Mouse (Mus musculus) limb, embryonic 11.5 days (tissue): ENCODE measurements around the gene Snx1. TPM values are rescaled to one million over a fixed set of nuclear protein-coding genes. Genes with fewer than 3 reads are reported as not detected.
A peak's percentile ranks its signal among the peaks of the same experiment; 100 is the strongest.

Experiments
- ATAC-seq: fragments of 200-750 bp; cut with Nextera tagmentation; 2 replicates; pipeline ENCODE4 v1.8.0; 2017; ENCODE audit warnings: low read depth; ENCODE audit not compliant: insufficient number of reproducible peaks, low FRiP score, low TSS enrichment
- DNase-seq: peaks from one replicate; pipeline ENCODE4 v3.0.0-alpha.2; 2015; ENCODE audit warnings: low spot score
- H3K27ac ChIP-seq: fragments of 300-500 bp; sonication (generic); replicated peaks from 2 replicates; pipeline ENCODE4 v1.5.1; 2014; ENCODE audit warnings: low read depth, mild to moderate bottlenecking, low read length
- H3K27me3 ChIP-seq: fragments of 300-500 bp; sonication (generic); 2 replicates; pipeline ENCODE4 v1.6.1; 2014; ENCODE audit warnings: mild to moderate bottlenecking, low read length, mixed read lengths; ENCODE audit not compliant: control insufficient read depth, insufficient read depth
- H3K36me3 ChIP-seq: fragments of 300-500 bp; sonication (generic); 2 replicates; pipeline ENCODE4 v1.6.1; 2014; ENCODE audit warnings: mild to moderate bottlenecking, low read length, moderate library complexity, mixed read lengths; ENCODE audit not compliant: control insufficient read depth, insufficient read depth
- H3K4me1 ChIP-seq: fragments of 300-500 bp; sonication (generic); 2 replicates; pipeline ENCODE4 v1.6.1; 2014; ENCODE audit warnings: low read length, mixed read lengths; ENCODE audit not compliant: control insufficient read depth, insufficient read depth
- H3K4me2 ChIP-seq: fragments of 300-500 bp; sonication (generic); 2 replicates; pipeline ENCODE4 v1.6.1; 2014; ENCODE audit warnings: low read depth, mild to moderate bottlenecking, moderate library complexity; ENCODE audit not compliant: severe bottlenecking
- H3K4me3 ChIP-seq: fragments of 300-500 bp; sonication (generic); 2 replicates; pipeline ENCODE4 v1.5.1; 2014; ENCODE audit warnings: low read depth, low read length
- H3K9ac ChIP-seq: fragments of 300-500 bp; sonication (generic); 2 replicates; pipeline ENCODE4 v1.6.1; 2014; ENCODE audit warnings: mild to moderate bottlenecking, low read length
- H3K9me3 ChIP-seq: fragments of 300-500 bp; sonication (generic); 2 replicates; pipeline ENCODE4 v1.6.1; 2016; ENCODE audit warnings: low read length; ENCODE audit not compliant: control insufficient read depth
- WGBS: fragments of 180-500 bp; shearing (Covaris S2); extraction: QIAGEN DNeasy Blood & Tissue Kit; methylation state at CpG from one replicate; pipeline ENCODE4 v1.1.7; 2014; 5-methylcytosine and 5-hydroxymethylcytosine counted together
- polyA plus RNA-seq: library from polyadenylated mRNA; unstranded; fragments of >200 nt; fragmentation: Nextera tagmentation; extraction: Ambion mirVana; gene quantifications from 2 replicates; pipeline ENCODE4 v1.2.1, GENCODE M21; 2014

The Snx1 gene
- polyA plus RNA-seq, 1 experiment from 2014 or later: 123 TPM

DNA sequence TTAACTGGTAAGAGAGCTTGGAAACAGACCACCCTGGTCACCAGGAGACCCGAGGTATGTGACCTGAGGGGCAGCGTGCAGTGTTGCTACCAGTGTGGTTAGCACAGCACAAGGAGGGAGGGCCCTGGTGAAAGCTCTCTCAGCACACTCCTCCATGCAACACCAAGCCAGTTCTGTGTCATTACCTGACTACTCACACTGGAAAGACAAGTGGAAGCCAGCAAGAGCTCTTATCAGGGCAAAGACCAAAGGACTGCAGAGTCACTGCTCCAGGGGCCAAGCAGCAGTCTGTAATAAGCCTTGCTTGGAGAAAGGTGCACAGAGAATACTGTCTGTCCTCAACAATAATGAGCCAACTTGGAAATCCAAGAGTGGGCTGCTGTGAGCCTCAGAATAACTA is 33.7 kb downstream of the Snx1 start:
- no peak overlapping the region for H3K4me2 ChIP-seq
- H3K4me1 ChIP-seq: peaks cover 2% of the 10 kb centered on the region
- peaks cover 23% of the 10 kb centered on the region for H3K36me3 ChIP-seq
- 84% methylated on average over 2 of the region's 2 CpGs for WGBS
- no peaks in the 10 kb centered on the region for H3K9me3 ChIP-seq
- no peak overlapping the region for H3K27ac ChIP-seq
- no peaks in the 10 kb centered on the region for H3K27me3 ChIP-seq
- ATAC-seq (no peak), DNase-seq (no peak)
- no peak overlapping the region for H3K4me3 ChIP-seq
- no peak overlapping the region for H3K9ac ChIP-seq

DNA sequence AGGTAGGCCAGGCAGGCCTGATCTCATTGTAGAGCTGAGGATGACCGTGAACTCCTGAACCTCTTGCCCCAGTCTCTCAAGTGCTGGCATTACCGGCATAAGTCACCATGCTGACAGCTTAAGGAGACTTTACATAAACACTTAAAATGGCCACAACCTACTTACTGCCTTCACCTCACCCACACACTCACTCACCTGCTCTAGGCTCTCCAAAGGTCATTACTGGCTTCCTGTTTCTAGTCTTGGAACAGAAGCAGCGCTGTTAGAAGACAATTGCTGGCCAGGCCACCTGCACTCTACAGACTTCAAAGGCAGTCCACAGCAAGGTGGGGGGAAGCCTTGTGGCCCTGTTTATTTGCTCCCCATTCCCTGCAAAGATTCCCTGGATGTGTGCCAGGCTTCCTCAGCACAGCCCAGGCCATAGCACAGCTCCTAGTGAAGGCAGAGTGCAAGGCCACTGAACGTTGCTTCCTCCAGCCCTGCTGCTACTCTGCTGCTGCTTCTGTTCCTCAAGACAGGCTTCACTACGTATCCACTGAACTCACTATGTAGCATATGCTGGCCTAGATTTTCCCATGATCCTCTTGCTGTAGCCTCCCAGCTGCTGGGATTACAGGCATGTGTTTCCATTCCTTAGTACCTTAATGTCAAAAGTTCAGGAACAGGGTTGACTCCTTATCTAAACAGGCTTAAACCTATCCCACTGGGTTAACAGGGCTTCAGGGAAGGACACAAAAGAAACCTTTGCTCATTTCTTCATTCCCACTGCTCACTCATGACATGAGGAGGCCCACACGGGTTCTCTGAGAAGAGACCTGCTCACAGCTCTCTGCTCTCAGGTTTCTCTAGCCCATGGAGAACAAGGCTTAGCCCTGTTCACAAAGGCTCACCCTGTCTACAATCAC is 34.8 kb downstream of the Snx1 start:
- Histone ChIP-seq H3K4me3 (no peak overlapping the region), H3K4me1 (peaks cover 2% of the 10 kb centered on the region), H3K9me3 (no peaks in the 10 kb centered on the region), H3K27ac (no peak overlapping the region; the same call in 1 of the 2 replicates), H3K36me3 (peaks cover 24% of the 10 kb centered on the region), H3K27me3 (no peaks in the 10 kb centered on the region), H3K9ac (no peak overlapping the region), H3K4me2 (no peak overlapping the region)
- no peak for DNase-seq
- peak; percentile 44; the same call in 1 of the 2 replicates for ATAC-seq
- WGBS: 62% methylated on average over 6 of the region's 6 CpGs

DNA sequence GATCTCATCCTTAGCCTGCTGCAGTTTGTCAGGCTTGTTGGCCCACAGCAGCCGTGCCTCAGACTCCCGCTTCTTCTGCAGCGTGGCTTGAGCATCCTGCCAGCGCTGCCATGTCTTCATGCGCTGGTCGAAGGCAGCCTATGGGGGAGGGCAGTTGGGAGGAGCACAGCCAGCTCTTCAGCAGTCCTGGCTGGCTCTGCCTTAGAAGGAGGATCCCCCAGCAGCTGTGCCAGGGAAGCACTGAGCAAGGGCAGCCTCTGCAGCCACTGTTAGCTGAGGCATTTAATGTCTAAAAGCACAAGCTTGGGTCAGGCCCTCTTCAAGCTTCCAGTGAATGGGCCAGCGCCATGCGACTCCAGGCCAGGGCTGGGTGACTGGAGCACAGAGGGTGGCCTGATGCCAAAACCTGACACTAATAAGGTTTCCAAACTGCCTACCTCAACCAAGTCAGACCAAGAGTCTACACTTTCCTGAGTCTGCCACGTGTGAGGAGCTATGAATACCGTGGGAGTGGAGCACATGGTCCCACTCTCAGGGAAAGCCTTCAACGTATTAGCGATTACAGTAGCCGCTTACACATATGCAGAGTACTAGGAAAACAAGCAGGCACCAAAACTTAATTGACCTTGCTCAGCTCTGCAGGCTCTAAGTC is 35.7 kb downstream of the Snx1 start:
- 90% methylated on average over 13 of the region's 13 CpGs for WGBS

DNA sequence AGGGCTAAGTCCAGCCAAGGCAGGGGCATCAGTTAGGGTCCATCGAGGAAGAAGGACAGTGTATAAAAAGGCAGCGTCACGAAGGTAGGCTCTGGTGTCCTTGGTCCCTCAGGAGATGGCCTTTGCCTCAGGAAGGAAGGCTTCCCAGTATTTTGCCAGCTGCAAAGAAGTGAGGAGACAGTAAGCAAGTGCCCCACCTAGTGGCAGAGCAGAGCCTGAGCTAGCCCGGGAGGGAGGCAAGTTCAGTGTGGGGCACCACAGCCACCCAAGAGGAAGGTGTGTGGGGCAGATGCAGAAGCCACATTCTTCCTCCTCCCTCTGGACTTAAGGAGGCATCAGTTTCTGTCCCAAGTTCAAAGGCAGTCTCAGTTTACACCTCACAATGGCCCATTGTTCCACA is 38.0 kb downstream of the Snx1 start:
- Histone ChIP-seq H3K36me3 (peaks cover 17% of the 10 kb centered on the region), H3K9ac (no peak overlapping the region), H3K4me1 (peaks cover 2% of the 10 kb centered on the region), H3K4me2 (no peak overlapping the region), H3K4me3 (no peak overlapping the region), H3K27me3 (no peaks in the 10 kb centered on the region), H3K9me3 (no peaks in the 10 kb centered on the region), H3K27ac (no peak overlapping the region)
- DNase-seq: peak; percentile 59
- no peak for ATAC-seq
- WGBS: 67% methylated on average over 4 of the region's 4 CpGs

More for the DNA sequence above, 35.7 kb downstream of the Snx1 start:
- peaks cover 2% of the 10 kb centered on the region for H3K4me1 ChIP-seq
- H3K4me3 ChIP-seq: no peak overlapping the region
- ATAC-seq (no peak; the same call in 1 of the 2 replicates), DNase-seq (no peak)
- H3K36me3 ChIP-seq: peaks cover 19% of the 10 kb centered on the region
- H3K27me3 ChIP-seq: no peaks in the 10 kb centered on the region
- H3K9me3 ChIP-seq: no peaks in the 10 kb centered on the region
- H3K27ac ChIP-seq: no peak overlapping the region
- no peak overlapping the region for H3K9ac ChIP-seq
- H3K4me2 ChIP-seq: no peak overlapping the region; the same call in 1 of the 2 replicates

DNA sequence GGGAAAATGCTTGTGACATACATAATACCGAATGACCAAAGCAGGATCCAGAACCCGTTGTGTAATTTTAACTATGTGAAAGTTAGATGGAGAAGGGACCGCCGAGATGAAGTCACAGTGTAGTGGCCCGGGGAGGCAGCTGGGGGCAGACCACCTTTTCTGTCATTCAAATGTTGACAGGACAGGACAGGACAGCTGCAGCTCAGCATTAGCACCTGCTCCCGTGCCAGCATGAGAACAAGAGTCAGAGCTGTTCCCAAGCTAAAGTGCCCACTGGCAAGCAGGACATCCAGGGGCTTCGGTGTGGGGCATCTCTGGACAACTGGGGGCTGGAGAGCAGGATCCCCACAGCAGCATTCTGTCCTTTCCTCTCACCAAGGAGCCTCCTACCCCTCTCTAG is 39.3 kb downstream of the Snx1 start:
- Histone ChIP-seq H3K4me3 (no peak overlapping the region), H3K36me3 (peaks cover 8% of the 10 kb centered on the region; the same call in 1 of the 2 replicates), H3K9ac (no peak overlapping the region), H3K27me3 (no peaks in the 10 kb centered on the region), H3K4me2 (no peak overlapping the region), H3K4me1 (peaks cover 2% of the 10 kb centered on the region), H3K9me3 (no peaks in the 10 kb centered on the region), H3K27ac (no peak overlapping the region)
- DNase-seq (no peak), ATAC-seq (no peak)
- WGBS: 88% methylated on average over 7 of the region's 7 CpGs

DNA sequence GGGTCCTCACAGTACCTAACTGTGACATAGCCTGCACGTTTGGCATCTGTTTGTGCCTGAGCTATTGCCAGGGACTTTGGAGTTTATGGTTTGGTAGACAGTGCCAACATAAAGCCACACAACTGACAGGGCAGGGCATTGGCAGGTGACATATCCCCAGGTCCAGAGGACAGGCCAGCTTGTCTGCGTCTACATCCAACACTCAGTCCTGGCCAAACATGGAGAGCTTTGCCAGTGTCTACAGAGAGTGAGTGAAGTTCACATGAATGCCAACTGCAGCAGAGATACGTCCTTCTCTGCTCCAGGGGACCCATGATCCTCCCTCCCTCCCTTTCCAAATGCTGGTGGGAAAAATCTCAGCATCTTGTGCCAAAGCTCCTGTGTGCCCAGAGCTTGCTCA is 42.2 kb downstream of the Snx1 start:
- H3K4me1 ChIP-seq: no peaks in the 10 kb centered on the region
- H3K27ac ChIP-seq: no peak overlapping the region
- no peak overlapping the region for H3K4me2 ChIP-seq
- no peak overlapping the region for H3K4me3 ChIP-seq
- H3K27me3 ChIP-seq: no peaks in the 10 kb centered on the region
- ATAC-seq (no peak), DNase-seq (no peak)
- H3K9ac ChIP-seq: no peak overlapping the region
- 94% methylated on average over 3 of the region's 3 CpGs for WGBS
- no peaks in the 10 kb centered on the region for H3K9me3 ChIP-seq
- peaks cover 3% of the 10 kb centered on the region; the same call in 1 of the 2 replicates for H3K36me3 ChIP-seq

DNA sequence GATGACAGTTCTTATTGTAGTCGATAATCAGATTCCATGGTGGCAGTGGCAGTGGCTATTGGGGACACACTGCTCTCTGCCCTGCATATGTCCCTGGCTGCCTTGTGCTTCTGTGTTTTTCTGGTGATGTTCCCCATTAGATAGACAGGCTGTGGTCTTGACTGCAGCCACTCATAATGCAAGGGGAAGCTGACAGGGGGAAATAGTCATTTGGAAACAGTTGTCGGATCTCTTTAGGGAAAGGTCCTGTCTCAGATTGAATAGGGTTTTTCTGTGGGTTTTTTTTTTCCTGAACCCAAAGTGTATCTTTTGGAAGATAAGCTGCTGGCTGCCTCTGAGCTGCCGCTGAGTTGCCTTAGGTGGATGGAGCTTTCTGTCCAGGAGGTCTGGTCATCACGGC is 44.4 kb downstream of the Snx1 start:
- no peak for ATAC-seq
- 86% methylated on average over 4 of the region's 4 CpGs for WGBS
- Histone ChIP-seq H3K9me3 (no peaks in the 10 kb centered on the region), H3K27me3 (no peaks in the 10 kb centered on the region), H3K4me1 (no peaks in the 10 kb centered on the region; the same call in 1 of the 2 replicates), H3K4me2 (no peak overlapping the region), H3K27ac (no peak overlapping the region), H3K4me3 (no peak overlapping the region), H3K9ac (no peak overlapping the region), H3K36me3 (no peaks in the 10 kb centered on the region)
- no peak for DNase-seq

DNA sequence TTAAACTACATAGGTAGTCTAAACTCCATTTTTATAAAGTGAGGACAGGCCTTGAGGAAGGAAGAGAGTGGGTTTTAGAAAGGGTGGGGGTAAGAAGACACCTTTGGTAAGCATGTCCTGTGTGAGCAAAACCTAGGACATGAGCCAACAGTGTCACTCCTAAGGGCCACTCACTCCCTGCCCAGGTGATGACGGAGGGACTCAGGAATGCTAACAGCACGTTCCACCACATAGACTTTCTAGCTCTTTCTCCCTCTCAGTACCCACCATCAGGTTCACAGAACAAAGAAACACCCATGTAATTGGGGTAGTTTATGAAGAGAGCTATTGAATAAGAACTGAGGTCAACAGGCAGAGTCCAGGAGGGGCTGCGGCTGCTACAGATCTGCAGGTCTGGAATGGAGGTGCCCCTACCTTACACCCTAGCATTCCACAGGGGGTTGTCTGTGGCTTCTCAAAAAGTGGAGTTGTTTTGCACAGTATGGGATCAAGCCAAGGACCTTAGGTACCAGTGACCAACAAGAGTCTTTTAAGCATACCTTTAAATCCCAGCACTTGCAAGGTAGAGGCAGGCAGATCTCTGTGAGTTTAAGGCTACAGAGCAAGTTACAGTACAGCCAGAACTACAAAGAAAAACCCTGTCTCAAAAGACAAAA is 45.5 kb downstream of the Snx1 start:
- Histone ChIP-seq H3K9me3 (no peaks in the 10 kb centered on the region), H3K36me3 (no peaks in the 10 kb centered on the region), H3K27ac (no peak overlapping the region), H3K4me3 (no peak overlapping the region), H3K4me1 (no peaks in the 10 kb centered on the region; the same call in 1 of the 2 replicates), H3K9ac (no peak overlapping the region), H3K27me3 (no peaks in the 10 kb centered on the region), H3K4me2 (no peak overlapping the region)
- 75% methylated on average over 3 of the region's 3 CpGs for WGBS
- no peak for DNase-seq
- ATAC-seq: no peak
